Mouse (Mus musculus) skeletal muscle tissue, adult 2 months (tissue): Measurements from ENCODE around the gene N4bp1.
A peak's percentile ranks its signal among the peaks of the same experiment; 100 is the strongest.

Source experiments
- DNase-seq: peaks from one replicate; pipeline ENCODE4 v3.0.0-alpha.2; 2012; ENCODE audit warnings: low read depth, low spot score

Gene N4bp1

DNA sequence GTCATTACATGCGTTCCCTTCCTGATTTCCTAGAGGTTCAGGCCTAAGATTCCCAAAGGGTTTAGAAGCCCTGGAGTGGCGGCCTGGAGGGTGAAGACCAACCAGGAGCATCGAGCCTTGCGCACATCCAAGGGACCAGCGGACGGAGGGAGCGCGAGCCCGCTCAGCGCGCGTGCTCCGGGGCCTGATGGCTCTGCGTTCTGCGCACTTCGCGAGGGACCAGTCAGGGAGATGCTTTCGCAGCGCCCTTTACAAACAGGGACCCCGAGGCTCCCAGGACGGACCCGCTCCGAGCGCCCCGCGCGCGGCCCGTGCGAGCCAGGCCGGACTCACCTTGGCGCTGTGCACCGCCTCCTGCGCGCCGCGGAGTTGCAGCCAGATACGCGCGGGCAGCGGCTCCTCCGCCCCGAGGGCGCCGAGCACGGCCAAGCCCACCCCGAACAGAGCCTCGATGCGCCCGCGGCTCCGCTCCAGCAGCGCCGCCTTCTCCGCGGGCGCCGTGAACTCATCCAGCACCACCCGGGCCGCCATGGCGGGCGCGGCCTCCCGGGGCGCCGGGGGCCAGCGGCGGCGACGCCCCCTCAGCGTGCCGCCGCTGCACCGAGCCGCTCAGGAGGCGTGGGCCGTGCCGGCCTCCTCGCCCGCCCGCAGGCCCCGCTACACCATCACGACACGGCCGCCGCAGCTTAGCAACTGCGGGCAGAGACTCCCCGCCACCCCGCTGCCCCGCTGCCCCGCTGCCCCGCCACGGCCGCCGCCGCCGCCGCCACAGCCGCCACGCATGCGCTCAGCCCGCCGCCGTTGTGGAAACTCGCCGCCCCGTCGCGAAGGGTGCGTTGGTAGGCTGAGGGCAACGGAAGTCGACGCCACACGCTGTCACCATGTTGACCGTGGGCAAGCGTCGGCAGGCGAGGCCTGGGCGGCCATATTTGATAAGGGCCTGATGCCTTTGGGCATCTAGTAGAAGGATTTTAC lies at the start of gene N4bp1:
TSS of gene N4bp1 (minus strand) at position 770 of the 975 bp plus-strand sequence.
- DNase-seq = peak; percentile 86

DNA sequence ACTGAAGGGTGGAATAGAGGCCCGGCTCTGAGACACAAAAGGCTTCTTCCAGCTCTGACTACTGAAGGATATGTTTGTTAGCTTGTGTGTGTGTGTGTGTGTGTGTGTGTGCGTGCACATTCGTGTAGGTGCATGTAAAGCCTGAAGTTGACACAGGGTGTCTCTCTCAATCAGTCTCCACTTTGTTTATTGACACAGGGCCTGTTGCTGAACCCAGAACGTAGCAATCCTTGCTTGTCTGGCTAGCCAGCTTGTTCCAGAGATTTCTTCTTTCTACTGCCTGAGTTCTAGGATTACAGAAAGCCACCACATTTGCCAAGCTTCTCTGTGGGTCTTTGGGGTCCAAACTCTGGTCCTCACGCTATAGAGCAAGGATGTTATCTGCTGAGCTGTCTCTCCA lies 49.8 kb upstream of the N4bp1 start:
- no peak for DNase-seq

DNA sequence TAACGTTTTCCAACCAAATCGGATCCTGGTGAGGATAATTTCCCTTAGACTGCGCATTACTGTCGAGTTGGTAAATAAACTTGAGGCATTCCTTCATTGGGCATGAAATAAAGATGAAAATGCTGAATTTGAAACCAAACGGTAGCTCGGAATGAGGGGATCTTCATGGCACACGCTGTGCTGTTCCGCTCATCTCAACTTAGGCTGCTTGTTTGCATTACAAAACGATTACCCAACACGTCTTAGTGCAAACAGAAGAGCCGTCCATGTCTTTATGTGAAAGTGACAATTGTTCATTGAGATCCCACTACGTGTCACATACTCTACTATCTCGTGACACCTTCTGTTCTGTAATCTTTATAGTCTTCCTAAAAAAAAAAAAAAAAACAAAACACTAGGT lies 49.3 kb upstream of the N4bp1 start:
- no peak for DNase-seq

DNA sequence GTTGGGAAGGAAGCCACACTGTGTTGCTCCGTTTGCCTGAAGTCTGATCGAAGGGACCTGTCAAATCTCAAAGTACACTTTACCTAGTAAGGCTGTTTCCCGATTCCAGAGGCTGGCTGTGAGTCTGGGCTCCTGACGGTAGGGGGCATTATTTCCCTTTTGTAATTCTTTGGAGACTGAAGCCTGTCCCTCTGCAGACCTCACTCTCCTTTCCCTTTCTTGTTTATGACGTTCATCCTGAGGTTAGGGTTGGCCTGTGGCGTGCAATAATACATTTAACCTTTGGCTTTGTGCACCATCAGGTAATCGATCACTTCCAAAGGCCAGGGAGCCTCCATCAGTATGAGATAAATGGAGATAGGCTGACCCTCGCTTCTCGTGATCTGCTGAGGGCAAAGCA lies 48.8 kb upstream of the N4bp1 start:
- DNase-seq = peak; percentile 28

DNA sequence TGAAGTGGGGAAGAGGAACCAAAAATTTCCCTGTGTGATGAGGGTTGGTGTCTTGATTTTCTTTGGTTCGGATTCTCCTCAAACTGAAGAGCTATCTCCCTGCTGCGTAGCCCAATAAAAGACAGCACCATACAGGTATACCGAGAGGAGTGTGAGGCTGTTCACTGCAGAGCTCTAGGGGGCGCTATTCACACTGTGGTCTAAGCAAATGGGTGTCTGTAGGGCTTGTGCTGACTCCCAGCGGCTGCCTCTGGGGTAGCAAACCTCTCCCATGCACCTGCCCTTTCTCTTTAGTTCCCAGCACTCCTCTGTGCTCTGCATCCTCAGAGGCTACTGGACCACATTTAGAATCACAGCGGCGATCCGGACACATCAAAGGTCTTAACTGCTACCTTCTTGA lies 41.2 kb upstream of the N4bp1 start:
- DNase-seq = no peak

DNA sequence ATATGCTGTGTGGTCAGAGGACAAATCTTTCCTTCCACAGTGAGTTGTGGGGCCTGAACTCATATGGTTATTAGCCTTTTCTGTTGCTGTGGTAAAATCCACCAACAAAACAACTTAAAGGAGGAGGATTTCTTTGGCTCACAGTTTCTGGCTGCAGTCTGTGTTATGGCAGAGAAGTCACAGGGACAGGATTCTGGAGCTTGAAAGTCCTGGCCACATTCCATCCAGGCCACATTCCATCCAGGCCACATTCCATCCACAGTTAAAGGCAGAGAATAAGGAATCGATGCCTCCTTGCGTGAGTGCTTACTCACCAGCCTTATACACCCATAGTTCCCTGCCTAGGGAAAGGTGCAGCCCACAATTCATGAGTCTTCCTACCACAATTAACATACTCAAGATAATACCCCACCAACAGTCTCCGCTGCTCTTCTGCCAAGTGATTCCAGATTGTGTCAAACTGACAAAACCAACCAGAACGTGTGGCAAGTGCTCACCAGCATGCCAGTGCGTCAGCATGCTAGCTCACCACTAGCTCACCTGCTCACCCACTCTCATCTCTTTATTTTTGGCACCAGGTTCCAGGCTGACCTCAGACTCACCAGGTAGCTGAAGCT lies 38.3 kb upstream of the N4bp1 start:
- DNase-seq = no peak

DNA sequence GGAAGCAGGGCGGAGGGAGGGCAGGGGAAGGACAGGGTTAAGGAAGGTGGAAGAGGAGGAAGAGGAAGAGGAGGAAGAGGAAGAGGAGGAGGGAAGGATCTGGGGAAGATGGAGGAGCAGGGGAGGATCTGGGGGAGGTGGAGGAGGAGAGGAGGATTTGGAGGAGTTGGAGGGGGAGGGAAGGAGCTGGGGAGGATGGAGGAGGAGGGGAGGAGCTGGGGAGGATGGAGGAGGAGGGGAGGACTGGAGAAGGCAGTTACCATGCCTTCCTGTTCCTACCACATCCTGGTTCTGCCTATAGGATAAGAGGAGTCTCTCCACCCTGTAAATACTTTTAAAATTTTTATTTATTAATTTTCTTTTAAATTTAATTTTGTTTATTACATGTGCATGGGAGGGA lies 37.6 kb upstream of the N4bp1 start:
- DNase-seq = no peak

DNA sequence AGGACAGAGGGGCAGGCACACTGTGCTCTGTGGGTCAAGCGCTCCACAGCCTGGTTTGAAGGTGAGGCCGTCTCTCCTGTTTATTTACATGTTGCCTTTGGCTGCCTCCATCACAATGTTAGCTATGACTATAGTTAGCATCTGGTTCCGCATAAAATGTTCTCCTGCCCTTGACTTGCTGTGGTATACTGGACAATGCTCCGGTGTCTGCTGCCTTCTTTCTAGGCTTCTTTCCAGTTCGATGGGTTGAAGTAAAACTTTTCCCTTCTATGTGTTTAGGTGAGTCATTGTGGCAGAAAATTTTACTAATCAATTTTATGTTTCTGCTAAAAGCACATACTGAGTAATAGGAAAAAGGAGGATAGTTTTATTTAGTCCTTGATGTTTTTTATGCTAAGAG lies 37.1 kb upstream of the N4bp1 start:
- no peak for DNase-seq

DNA sequence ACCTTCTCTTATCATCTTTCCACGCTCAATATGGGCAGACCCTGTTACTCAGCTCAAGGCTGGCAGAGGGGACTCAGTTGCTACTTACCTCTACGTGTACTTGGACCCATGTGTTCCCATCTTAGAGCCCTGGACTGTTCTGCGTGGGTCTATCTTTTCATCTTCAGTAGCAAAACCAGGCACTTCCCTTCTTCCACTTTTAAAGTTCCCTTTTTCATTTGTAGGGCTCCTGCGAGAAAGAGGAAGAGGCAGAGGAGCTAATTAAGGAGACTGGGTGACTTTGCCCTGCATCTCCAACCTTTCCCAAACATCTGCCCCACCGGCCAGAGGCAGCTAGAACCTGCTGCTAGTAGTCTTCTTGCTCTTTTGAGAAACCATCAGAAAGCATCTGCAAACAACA lies 35.9 kb upstream of the N4bp1 start:
- no peak for DNase-seq

DNA sequence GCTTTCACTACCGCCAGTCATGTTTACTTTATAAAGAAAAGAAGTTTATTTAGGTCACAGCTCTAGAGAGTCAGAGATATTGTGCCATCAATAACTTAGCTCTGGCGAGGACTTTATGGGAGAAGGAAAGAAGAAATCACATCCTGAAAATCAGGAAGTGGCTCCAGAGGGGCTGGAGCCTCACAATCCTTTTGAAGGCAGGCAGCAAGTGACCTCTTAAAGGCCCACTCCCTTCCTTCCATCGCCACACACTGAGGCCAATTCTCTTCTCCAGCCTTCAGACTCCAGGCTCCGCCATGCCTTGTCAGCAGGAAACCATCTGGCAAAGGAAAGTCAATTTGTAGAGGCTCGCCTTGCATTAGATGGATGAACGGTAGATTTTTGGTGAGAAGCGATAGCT lies 35.4 kb upstream of the N4bp1 start:
- DNase-seq = no peak

DNA sequence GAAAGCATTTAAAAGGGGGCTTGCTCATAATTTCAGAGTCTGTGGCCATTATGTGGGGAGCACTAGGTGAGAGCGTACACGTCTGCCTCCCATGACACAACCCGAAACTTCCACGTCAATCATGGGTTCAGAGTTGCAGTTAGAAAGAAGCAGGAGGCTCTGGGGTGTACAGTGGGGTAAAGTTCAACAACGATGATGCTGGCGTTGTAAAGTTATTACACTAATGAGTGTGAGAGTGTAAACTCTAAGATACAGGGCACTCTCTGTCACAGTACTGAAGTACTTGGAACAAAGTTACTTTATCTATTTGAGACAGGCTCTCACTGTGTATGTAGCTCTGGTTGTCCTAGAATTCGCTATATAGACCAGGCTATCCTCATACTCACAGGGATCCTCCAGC lies 35.0 kb upstream of the N4bp1 start:
- no peak for DNase-seq

DNA sequence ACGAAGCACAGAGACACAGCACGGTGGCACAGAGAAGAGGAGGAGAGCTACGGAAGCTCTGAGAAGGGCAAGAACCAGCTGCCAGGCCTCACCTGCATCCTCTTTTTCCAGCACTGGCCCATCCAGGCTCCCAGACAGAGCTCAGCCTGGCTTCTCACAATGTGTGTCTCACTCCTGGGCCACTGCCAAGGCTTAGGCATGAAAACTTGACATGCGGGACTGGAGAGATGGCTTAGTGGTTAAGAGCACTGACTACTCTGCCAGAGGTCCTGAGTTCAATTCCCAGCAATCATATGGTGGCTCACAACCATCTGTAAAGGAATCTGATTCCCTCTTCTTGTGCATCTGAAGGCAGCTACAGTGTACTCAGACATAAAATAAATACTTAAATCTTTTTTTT lies 34.2 kb upstream of the N4bp1 start:
- no peak for DNase-seq

DNA sequence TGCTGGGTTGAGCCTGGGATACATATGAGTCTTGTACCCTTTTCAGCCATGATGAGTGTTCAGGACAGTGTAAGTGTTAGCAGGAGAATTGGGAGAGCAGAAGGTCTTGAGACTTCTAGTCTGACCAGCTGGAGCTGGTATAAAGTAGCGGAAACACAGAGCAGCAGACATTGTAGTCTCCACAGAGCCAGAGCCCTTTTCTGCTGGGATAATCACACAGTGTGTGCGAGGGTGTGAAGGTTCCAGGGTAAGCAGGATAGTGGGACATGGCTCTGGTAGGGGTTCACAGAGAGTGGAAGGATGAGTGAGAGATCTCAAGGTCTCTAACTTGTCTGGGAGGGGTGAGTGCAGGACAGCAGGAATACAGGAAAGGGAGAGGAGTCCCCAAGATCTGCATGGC lies 33.0 kb upstream of the N4bp1 start:
- no peak for DNase-seq

DNA sequence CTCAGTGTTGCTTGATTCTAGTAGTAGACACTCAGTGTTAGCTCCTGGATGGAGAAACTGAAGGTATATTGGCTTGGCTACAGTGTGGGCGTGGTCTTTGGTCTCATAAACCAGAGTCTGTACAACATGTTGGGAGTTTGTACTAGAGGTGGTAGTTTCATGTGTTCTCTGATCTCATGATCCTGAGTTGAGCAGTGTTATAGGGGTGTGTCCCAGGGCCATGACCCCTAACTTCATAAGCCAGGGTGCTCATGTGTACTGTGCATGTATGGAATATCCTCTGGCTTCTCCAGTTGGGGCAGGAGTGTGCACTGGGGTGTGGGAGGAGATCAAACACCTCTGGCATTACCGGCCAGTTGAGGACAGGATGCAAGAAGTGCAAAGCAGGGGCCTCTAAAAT lies 32.6 kb upstream of the N4bp1 start:
- no peak for DNase-seq

DNA sequence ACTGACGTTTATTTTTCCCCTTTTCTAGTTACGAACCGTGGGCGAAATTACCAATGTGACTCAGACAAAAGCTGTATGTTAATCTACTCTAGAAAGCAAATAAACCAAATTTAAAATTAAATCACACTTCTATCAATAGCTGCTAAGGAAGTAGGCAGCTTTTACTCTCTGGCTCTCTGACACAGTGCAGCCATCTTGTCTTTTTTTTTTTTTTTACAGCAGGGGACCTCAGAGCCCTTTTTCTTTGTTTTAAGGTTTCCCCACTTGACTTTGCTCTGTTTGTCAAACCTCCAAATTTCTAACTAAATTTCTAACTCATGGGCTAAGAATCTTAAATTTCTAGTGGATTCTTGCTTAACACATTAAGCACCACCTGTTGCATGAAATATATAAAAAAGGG lies 31.3 kb upstream of the N4bp1 start:
- DNase-seq = no peak

DNA sequence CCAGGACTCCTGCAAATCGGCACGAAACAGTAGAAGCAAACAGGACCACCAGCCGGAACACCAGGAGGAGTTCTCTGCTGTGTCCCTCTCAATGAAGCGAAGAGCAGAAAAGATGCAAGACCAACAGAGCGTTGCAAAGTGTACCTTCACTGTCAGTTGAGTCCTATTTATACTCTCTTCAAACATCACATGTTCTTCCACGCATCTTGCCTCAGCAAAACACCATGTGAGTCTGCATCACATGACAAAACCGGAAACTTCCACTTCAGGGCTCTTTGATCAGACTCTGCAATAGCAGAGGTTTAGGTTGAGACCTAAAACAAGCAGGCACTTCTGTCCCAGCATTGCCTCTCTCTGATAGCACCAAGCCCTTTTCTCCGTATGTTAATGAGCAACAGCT lies 26.1 kb upstream of the N4bp1 start:
- DNase-seq = no peak

DNA sequence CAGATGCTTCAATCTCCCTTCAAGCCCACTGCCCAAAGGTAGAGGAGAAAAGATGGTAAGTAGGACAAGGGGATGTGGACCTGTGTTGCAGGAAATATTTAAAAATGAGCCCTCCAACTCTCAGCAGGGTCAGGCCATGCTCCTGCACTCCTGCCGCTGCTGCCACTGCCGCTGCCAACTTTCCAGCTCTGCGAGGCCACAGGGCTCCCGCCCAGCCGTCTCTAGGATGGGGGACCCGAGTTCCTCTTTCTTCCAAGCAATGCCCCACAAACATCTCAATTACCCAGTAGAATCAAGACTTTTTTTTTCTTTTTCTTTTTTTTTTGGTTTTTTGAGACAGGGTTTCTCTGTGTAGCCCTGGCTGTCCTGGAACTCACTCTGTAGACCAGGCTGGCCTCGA lies 25.2 kb upstream of the N4bp1 start:
- DNase-seq = no peak

DNA sequence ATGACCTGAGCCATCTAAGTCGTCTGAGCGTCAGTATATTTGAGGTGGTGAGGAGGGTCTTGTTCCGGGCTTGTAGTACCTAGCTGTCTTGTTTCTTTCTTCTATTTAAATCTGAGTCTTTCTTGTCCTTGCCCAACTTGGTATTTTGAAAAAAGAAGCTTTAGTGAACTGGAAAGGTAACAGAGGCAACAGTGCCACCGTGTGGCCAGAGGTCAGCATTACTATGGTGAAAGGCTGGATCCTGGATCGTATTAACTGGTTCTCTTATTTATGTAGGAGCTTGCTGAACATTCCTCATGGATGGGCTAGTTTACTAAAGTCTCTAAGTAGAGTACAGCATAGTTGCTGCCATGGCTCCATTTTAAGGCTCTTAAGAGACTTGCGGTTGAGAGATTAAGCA lies 23.5 kb upstream of the N4bp1 start:
- DNase-seq = no peak

DNA sequence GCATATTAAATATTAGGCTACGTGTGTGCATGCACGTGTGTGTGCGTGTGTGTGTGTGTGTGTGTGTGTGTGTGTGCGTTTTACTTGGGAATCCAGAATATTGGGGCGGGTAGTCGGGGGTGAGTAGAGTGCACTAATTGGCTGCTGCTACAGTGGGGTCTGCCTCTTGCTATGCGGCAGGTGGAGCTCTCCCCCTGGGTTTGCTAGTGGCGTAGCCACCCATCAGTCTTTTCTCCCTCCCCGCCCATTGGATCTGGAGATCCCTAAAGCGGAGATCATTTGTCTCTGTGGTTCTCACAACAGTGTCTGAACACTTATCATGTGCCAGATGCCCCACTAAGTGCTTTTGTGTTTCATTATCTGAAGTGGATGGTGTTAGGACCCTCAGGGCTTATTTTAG lies 19.9 kb upstream of the N4bp1 start:
- no peak for DNase-seq

DNA sequence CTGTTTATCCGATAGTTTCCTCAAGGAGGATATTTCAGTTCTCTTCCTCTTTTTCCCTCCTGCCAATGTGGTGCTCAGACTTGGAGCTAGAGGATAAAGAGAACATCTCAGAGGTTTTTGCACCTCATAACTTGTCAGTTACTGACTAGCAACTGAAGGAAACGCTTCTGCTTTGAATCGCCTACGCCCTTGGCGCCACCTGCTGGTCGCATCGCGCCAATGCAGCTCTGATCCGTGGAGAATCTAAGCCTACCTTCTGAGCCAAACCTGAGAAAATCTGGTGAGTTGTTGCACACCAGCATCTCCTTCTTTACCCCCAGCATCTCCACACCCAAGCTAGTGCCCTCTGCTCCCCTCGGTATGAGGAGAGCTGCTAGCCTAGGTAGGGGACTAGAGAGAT lies 18.0 kb upstream of the N4bp1 start:
- peak; percentile 36 for DNase-seq

DNA sequence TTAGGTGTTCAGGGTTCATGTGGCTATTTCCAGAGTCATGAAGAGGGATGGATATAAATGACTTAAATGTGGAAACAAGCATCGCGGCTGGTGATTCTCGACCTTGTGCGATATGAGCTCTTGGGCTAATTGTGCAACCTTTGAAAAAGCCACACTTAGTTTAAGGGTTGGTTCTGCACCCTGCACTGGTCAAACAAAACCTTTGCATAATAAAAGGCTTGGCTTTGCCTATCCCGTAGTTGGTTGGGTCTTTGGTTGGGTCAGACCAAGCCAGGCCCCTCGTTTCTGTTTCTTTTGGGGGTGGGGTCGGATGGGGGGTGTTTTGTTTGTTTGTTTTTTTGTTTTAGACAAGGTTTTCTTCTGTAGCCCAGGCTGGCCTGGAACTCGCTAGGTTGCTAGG lies 17.6 kb upstream of the N4bp1 start:
- no peak for DNase-seq

DNA sequence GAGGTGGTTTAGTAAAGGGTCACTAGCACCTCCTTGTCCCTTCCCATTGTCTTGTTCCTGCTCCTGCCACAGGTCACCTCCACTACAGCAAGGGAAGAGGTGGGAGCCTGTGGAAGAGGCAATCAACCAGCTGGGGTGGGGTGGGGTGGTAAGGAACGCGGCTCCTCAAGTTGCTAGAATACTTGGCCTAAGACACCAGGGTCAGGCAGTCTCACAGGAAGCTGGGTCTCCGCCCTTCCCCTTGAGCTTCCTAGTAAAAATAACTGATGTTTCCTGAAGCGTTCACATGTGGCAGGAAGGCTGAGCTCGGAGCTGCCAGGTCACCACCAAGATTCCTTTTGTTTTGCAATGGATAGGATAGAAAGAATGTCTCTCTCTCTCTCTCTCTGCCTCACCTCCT lies 16.9 kb upstream of the N4bp1 start:
- DNase-seq = peak; percentile 44

DNA sequence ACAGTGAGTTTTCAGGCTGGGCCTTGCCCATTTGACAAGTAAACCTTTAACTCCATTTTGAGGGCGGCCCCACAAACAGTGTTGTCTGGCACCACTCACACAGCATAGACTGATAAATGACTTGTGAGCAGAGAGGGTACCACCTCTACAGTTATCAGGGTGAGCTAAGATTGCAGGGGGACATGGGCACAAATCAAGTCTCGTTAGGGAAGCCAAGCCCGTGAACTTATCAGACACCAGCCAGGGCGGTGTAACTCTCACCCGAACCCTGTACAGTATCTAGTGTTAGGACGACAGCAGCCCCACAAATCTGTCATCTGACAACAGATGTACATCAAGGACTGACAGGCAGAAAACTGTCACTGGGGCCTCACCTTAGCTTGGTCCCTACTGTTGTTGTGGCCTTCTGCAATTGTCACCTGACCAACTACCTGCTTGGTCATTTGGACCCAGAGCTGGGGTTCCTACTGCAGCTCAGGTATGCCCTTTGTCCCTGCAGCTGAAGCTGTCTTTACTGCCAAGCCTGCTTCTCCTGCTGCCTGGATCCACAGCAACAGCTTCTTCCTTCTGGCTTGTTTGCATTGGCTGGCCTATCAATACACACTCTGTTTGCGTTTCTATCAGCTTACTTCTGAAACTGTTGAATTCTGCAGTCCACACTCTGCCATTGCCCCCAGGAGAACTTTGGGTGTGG lies 12.8 kb upstream of the N4bp1 start:
- DNase-seq = no peak
